Mouse (Mus musculus) bone marrow, adult 2 months (tissue): Measurements from ENCODE around the gene Cib1. TPM values are rescaled to one million over a fixed set of nuclear protein-coding genes. Genes with fewer than 3 reads are reported as not detected.
A peak's percentile ranks its signal among the peaks of the same experiment; 100 is the strongest.

Experiments used
- H3K27ac ChIP-seq: fragments of 200-500 bp; 2 replicates; pipeline ENCODE4 v1.5.1; 2012; ENCODE audit warnings: low read depth, mild to moderate bottlenecking, control low read depth, inconsistent platforms, low read length; ENCODE audit not compliant: control insufficient read depth, poor library complexity, insufficient read depth
- H3K4me1 ChIP-seq: fragments of 200-500 bp; 2 replicates; pipeline ENCODE4 v1.6.1; 2011; ENCODE audit warnings: low read length; ENCODE audit not compliant: control insufficient read depth, insufficient read depth
- H3K4me3 ChIP-seq: fragments of 200-500 bp; replicated peaks from 2 replicates; pipeline ENCODE3; 2011; ENCODE audit warnings: mild to moderate bottlenecking, low read depth, low read length, control low read depth; ENCODE audit not compliant: control insufficient read depth
- CTCF ChIP-seq: fragments of 200-500 bp; IDR thresholded peaks from 2 replicates; pipeline ENCODE4 v1.5.1; 2011; ENCODE audit warnings: low read length, control low read depth; ENCODE audit not compliant: control insufficient read depth, insufficient read depth
- POLR2A ChIP-seq: fragments of 200-500 bp; IDR thresholded peaks from 2 replicates; pipeline ENCODE4 v1.6.1; 2011; ENCODE audit warnings: low read depth, mild to moderate bottlenecking, control low read depth, low read length, borderline replicate concordance; ENCODE audit not compliant: control insufficient read depth
- WGBS: fragments of 180-500 bp; shearing (Covaris S2); methylation state at CpG from one replicate; pipeline ENCODE4 v1.1.7; 2018; 5-methylcytosine and 5-hydroxymethylcytosine counted together
- polyA plus RNA-seq: library from polyadenylated mRNA; stranded (reverse); fragments of >200 nt; gene quantifications from 2 replicates; pipeline ENCODE4 v1.2.4, GENCODE M21; 2011; ENCODE audit warnings: low replicate concordance; ENCODE audit not compliant: missing spikeins, insufficient read depth, insufficient read length

The Cib1 gene
- polyA plus RNA-seq, 1 experiment = 82.5 TPM

- TF ChIP-seq CTCF = no peak
- TF ChIP-seq POLR2A = no peak
- no peak overlapping the region for H3K4me3 ChIP-seq
- peaks cover 19% of the 10 kb centered on the region for H3K4me1 ChIP-seq
- 93% methylated on average over 2 of the region's 2 CpGs for WGBS
- no peak overlapping the region for H3K27ac ChIP-seq
Measured at GRCm38 (mm10) chr7:80188579-80189125, 44.0 kb downstream of the Cib1 start.

GRCm38 (mm10) chr7:80187501-80187900, 45.1 kb downstream of the Cib1 start:
- Histone ChIP-seq H3K27ac (no peak overlapping the region), H3K4me3 (peak overlapping the region; percentile 46), H3K4me1 (peaks cover 17% of the 10 kb centered on the region)
- 74% methylated on average over 12 of the region's 12 CpGs for WGBS
- TF ChIP-seq POLR2A = no peak
- TF ChIP-seq CTCF = no peak

- peak within 1 kb of the TSS; percentile 70 for H3K4me3 ChIP-seq
- H3K4me1 ChIP-seq = peaks cover 14% of the 10 kb centered on the region
- no peak for TF ChIP-seq CTCF
- TF ChIP-seq POLR2A = peak; percentile 48; the same call in 1 of the 2 replicates
- WGBS = 11% methylated on average over 51 of the region's 51 CpGs
- H3K27ac ChIP-seq = peak within 1 kb of the TSS; percentile 75
Measured at GRCm38 (mm10) chr7:80186531-80187296, 45.9 kb downstream of the Cib1 start, which contains the start of gene Sema4b. TSS of gene Sema4b (plus strand) at chr7:80186841.

GRCm38 (mm10) chr7:80186021-80186420, 46.6 kb downstream of the Cib1 start:
- 63% methylated on average over 8 of the region's 8 CpGs for WGBS

GRCm38 (mm10) chr7:80184968-80185367, 47.6 kb downstream of the Cib1 start:
- WGBS = 22% methylated on average over 6 of the region's 6 CpGs
- no peak overlapping the region for H3K4me3 ChIP-seq
- H3K4me1 ChIP-seq = peaks cover 8% of the 10 kb centered on the region
- TF ChIP-seq CTCF (no peak), POLR2A (no peak)
- H3K27ac ChIP-seq = peak overlapping the region; percentile 54

More at GRCm38 (mm10) chr7:80186021-80186420, 46.6 kb downstream of the Cib1 start:
- TF ChIP-seq POLR2A (no peak), CTCF (no peak)
- H3K4me3 ChIP-seq = no peak overlapping the region
- H3K4me1 ChIP-seq = peaks cover 9% of the 10 kb centered on the region
- peak overlapping the region; percentile 75 for H3K27ac ChIP-seq

GRCm38 (mm10) chr7:80184551-80184950, 48.1 kb downstream of the Cib1 start:
- peaks cover 8% of the 10 kb centered on the region for H3K4me1 ChIP-seq
- WGBS = 34% methylated on average over 4 of the region's 4 CpGs
- no peak for TF ChIP-seq CTCF
- no peak for TF ChIP-seq POLR2A
- no peak overlapping the region for H3K4me3 ChIP-seq
- no peak overlapping the region; the same call in 1 of the 2 replicates for H3K27ac ChIP-seq

GRCm38 (mm10) chr7:80183969-80184368, 48.6 kb downstream of the Cib1 start:
- Histone ChIP-seq H3K4me1 (peaks cover 8% of the 10 kb centered on the region), H3K4me3 (no peak overlapping the region), H3K27ac (no peak overlapping the region)
- TF ChIP-seq POLR2A (no peak), CTCF (no peak)
- WGBS = 78% methylated on average over 5 of the region's 5 CpGs

- 78% methylated on average over 1 of the region's 1 CpGs for WGBS
- no peak overlapping the region for H3K27ac ChIP-seq
Measured at GRCm38 (mm10) chr7:80183466-80183865, 49.1 kb downstream of the Cib1 start.

More at GRCm38 (mm10) chr7:80183466-80183865, 49.1 kb downstream of the Cib1 start:
- Histone ChIP-seq H3K4me3 (no peak overlapping the region), H3K4me1 (peaks cover 8% of the 10 kb centered on the region)
- no peak for TF ChIP-seq POLR2A
- TF ChIP-seq CTCF = no peak
